Mouse (Mus musculus): ENCODE measurements around the gene Fam196b.

- TF ChIP-seq MYC (IDR thresholded peaks at IDR 0.05; ENCODE audit: low read depth, low read length), result no peak
- TF ChIP-seq MAX (IDR thresholded peaks at IDR 0.05; ENCODE audit: low read length), result no peak
- no peak for TF ChIP-seq PAX5 (IDR thresholded peaks at IDR 0.05; ENCODE audit: low read length)
- TF ChIP-seq TBP (conservative IDR thresholded peaks at IDR 0.05; ENCODE audit: low read depth, low read length), result no peak
- TF ChIP-seq POLR2A (IDR thresholded peaks at IDR 0.05; ENCODE audit: low read depth, low read length), result no peak
- TF ChIP-seq CTCF (conservative IDR thresholded peaks at IDR 0.05 in 1 of 2, IDR thresholded peaks at IDR 0.05 in 1 of 2; ENCODE audit: low read depth in 2 of 2, low read length in 2 of 2), result no peak
Observed at GRCm38 (mm10) chr11:34312208-34312607, 2.4 kb upstream of the Fam196b start.
